Mouse (Mus musculus) cerebellum, postnatal 14 days (tissue): ENCODE data around the gene Mgat3.
A peak's percentile ranks its signal among the peaks of the same experiment; 100 is the strongest.

ENCODE experiments used
- DNase-seq, 2 experiments: peaks; one replicate each; pipeline ENCODE4 v3.0.0; 2021; ENCODE audit warnings: mixed read lengths in 2 of 2

The Mgat3 gene

GRCm38 (mm10) chr15:80182072-80182700 is 8.7 kb downstream of the Mgat3 start:
- DNase-seq = no peak

- no peak for DNase-seq
These were observed 15.4 kb downstream of the Mgat3 start for GRCm38 (mm10) chr15:80188927-80189326.

GRCm38 (mm10) chr15:80190075-80190474 is 16.6 kb downstream of the Mgat3 start:
- no peak for DNase-seq

GRCm38 (mm10) chr15:80191585-80192245 is 18.2 kb downstream of the Mgat3 start:
- no peak for DNase-seq

GRCm38 (mm10) chr15:80192246-80192585 is 18.7 kb downstream of the Mgat3 start:
- DNase-seq = no peak

- no peak for DNase-seq
These were observed 19.3 kb downstream of the Mgat3 start for GRCm38 (mm10) chr15:80192847-80193246.

GRCm38 (mm10) chr15:80199556-80199955 is 26.0 kb downstream of the Mgat3 start:
- no peak for DNase-seq

- DNase-seq = no peak
These were observed 28.7 kb downstream of the Mgat3 start for GRCm38 (mm10) chr15:80202111-80202775.

GRCm38 (mm10) chr15:80203406-80203805 is 29.9 kb downstream of the Mgat3 start:
- DNase-seq = no peak

- DNase-seq = peak; percentile 42
These were observed 32.6 kb downstream of the Mgat3 start for GRCm38 (mm10) chr15:80206057-80206565.

- DNase-seq = no peak
These were observed 34.9 kb downstream of the Mgat3 start for GRCm38 (mm10) chr15:80208446-80208845.

GRCm38 (mm10) chr15:80213688-80214087 is 40.2 kb downstream of the Mgat3 start:
- no peak for DNase-seq

- peak; percentile 62 to 71 for DNase-seq
These were observed 42.4 kb downstream of the Mgat3 start for GRCm38 (mm10) chr15:80215716-80216479.

- no peak for DNase-seq
These were observed 42.9 kb downstream of the Mgat3 start for GRCm38 (mm10) chr15:80216480-80216820.

GRCm38 (mm10) chr15:80217476-80217875 is 44.0 kb downstream of the Mgat3 start:
- DNase-seq = no peak

- no peak for DNase-seq
These were observed 45.7 kb downstream of the Mgat3 start for GRCm38 (mm10) chr15:80219211-80219610.

GRCm38 (mm10) chr15:80219705-80220657 is 46.5 kb downstream of the Mgat3 start:
- DNase-seq = no peak

- DNase-seq = no peak
These were observed 47.5 kb downstream of the Mgat3 start for GRCm38 (mm10) chr15:80221031-80221430.

GRCm38 (mm10) chr15:80223751-80224150 is 50.2 kb downstream of the Mgat3 start:
- DNase-seq = no peak

GRCm38 (mm10) chr15:80225208-80225607 is 51.7 kb downstream of the Mgat3 start:
- DNase-seq = peak; percentile 86 to 94

- peak; percentile 76 to 84 for DNase-seq
These were observed 52.3 kb downstream of the Mgat3 start for GRCm38 (mm10) chr15:80225796-80226195.
